Mouse (Mus musculus): ENCODE measurements around the gene Hadha. TPM values are rescaled to one million over a fixed set of nuclear protein-coding genes. Genes with fewer than 3 reads are reported as not detected.

The Hadha gene
- total RNA-seq, 2 experiments from 2014 or later, result 1,388 to 1,426 TPM

GRCm38 (mm10) chr5:30154013-30154412 is 949 bp downstream of the Hadha start:
- no peak for DNase-seq

- peak in 1 of 2 experiments; percentile 9 for DNase-seq
Measured at GRCm38 (mm10) chr5:30153222-30153621, 1.7 kb downstream of the Hadha start.

- DNase-seq, result peak in 1 of 2 experiments; percentile 19
Measured at GRCm38 (mm10) chr5:30152413-30152812, 2.5 kb downstream of the Hadha start.

GRCm38 (mm10) chr5:30152007-30152406 is 3.0 kb downstream of the Hadha start:
- DNase-seq, result peak; percentile 66 to 69

- no peak for DNase-seq
Measured at GRCm38 (mm10) chr5:30148133-30148920, 6.6 kb downstream of the Hadha start.

GRCm38 (mm10) chr5:30146526-30146925 is 8.4 kb downstream of the Hadha start:
- no peak for DNase-seq

GRCm38 (mm10) chr5:30138193-30138592 is 16.8 kb downstream of the Hadha start:
- DNase-seq, result no peak

- no peak for DNase-seq
Measured at GRCm38 (mm10) chr5:30137271-30137670, 17.7 kb downstream of the Hadha start.

- DNase-seq, result no peak
Measured at GRCm38 (mm10) chr5:30135711-30136231, 19.2 kb downstream of the Hadha start.

GRCm38 (mm10) chr5:30132173-30132572 is 22.8 kb downstream of the Hadha start:
- no peak for DNase-seq

GRCm38 (mm10) chr5:30131246-30131645 is 23.7 kb downstream of the Hadha start:
- no peak for DNase-seq

- DNase-seq, result peak; percentile 28 to 54
Measured at GRCm38 (mm10) chr5:30128680-30129079, 26.3 kb downstream of the Hadha start.

- no peak for DNase-seq
Measured at GRCm38 (mm10) chr5:30127921-30128597, 26.9 kb downstream of the Hadha start.

- DNase-seq, result no peak
Measured at GRCm38 (mm10) chr5:30126756-30127155, 28.2 kb downstream of the Hadha start.

- peak; percentile 38 to 53 for DNase-seq
Measured at GRCm38 (mm10) chr5:30125587-30125986, 29.4 kb downstream of the Hadha start.

GRCm38 (mm10) chr5:30122481-30122880 is 32.5 kb downstream of the Hadha start:
- DNase-seq, result no peak

GRCm38 (mm10) chr5:30120106-30120505 is 34.9 kb downstream of the Hadha start:
- no peak for DNase-seq

- no peak for DNase-seq
Measured at GRCm38 (mm10) chr5:30119163-30119562, 35.8 kb downstream of the Hadha start.

- DNase-seq, result no peak
Measured at GRCm38 (mm10) chr5:30118018-30118417, 36.9 kb downstream of the Hadha start.

- no peak for DNase-seq
Measured at GRCm38 (mm10) chr5:30115718-30116117, 39.2 kb downstream of the Hadha start.

GRCm38 (mm10) chr5:30114761-30115140 is 40.2 kb downstream of the Hadha start:
- DNase-seq, result no peak

GRCm38 (mm10) chr5:30113881-30114760 is 40.8 kb downstream of the Hadha start:
- DNase-seq, result peak; percentile 62 to 71
